Mouse (Mus musculus) forebrain, embryonic 14.5 days (tissue): ENCODE results near the gene Ccdc13. TPM values are rescaled to one million over a fixed set of nuclear protein-coding genes. Genes with fewer than 3 reads are reported as not detected.

ENCODE experiments used
- ATAC-seq: fragments of 200-750 bp; cut with Nextera tagmentation; 2 replicates; pipeline ENCODE4 v1.8.0; 2017; ENCODE audit warnings: mild to moderate bottlenecking, moderate library complexity
- DNase-seq: peaks from one replicate; pipeline ENCODE4 v3.0.0-alpha.2; 2015; ENCODE audit warnings: low spot score
- H3K27ac ChIP-seq: fragments of 300-500 bp; sonication (generic); 2 replicates; pipeline ENCODE4 v1.5.1; 2014; ENCODE audit warnings: low read depth, mild to moderate bottlenecking, control low read depth, low read length, moderate library complexity
- H3K27me3 ChIP-seq: fragments of 300-500 bp; sonication (generic); replicated peaks from 2 replicates; pipeline ENCODE4 v1.6.1; 2014; ENCODE audit warnings: low read length, control low read depth, mixed read lengths; ENCODE audit not compliant: control insufficient read depth, insufficient read depth
- H3K36me3 ChIP-seq: fragments of 300-500 bp; sonication (generic); 2 replicates; pipeline ENCODE4 v1.6.1; 2014; ENCODE audit warnings: low read length, control low read depth; ENCODE audit not compliant: control insufficient read depth, insufficient read depth
- H3K4me1 ChIP-seq: fragments of 300-500 bp; sonication (generic); 2 replicates; pipeline ENCODE4 v1.6.1; 2014; ENCODE audit warnings: antibody characterized with exemption, low read length, control low read depth; ENCODE audit not compliant: control insufficient read depth, insufficient read depth
- H3K4me2 ChIP-seq: fragments of 300-500 bp; sonication (generic); 2 replicates; pipeline ENCODE4 v1.6.1; 2014; ENCODE audit warnings: mild to moderate bottlenecking, control low read depth, low read length
- H3K4me3 ChIP-seq: fragments of 300-500 bp; sonication (generic); 2 replicates; pipeline ENCODE4 v1.5.1; 2014; ENCODE audit warnings: low read depth, low read length, control low read depth
- H3K9ac ChIP-seq: fragments of 300-500 bp; sonication (generic); 2 replicates; pipeline ENCODE4 v1.6.1; 2014; ENCODE audit warnings: mild to moderate bottlenecking, low read length, control low read depth, moderate library complexity
- H3K9me3 ChIP-seq: fragments of 300-500 bp; sonication (generic); replicated peaks from 2 replicates; pipeline ENCODE4 v1.6.1; 2016; ENCODE audit warnings: low read length, control low read depth, mixed read lengths; ENCODE audit not compliant: control insufficient read depth
- WGBS: fragments of 180-500 bp; shearing (Covaris S2); extraction: QIAGEN DNeasy Blood & Tissue Kit; methylation state at CpG from one replicate; pipeline ENCODE4 v1.1.7; 2014; 5-methylcytosine and 5-hydroxymethylcytosine counted together
- polyA plus RNA-seq: library from polyadenylated mRNA; unstranded; fragments of >200 nt; fragmentation: Nextera tagmentation; extraction: Ambion mirVana; gene quantifications from 2 replicates; pipeline ENCODE4 v1.2.1, GENCODE M21; 2014

Ccdc13 gene
- 2.7 and 3.0 TPM in 2 replicates for polyA plus RNA-seq

GRCm38 (mm10) chr9:121838829-121839621, at the start of gene Ccdc13:
Ccdc13 (minus strand) TSS chr9:121839461.
- WGBS: 3% methylated on average over 61 of the region's 61 CpGs
- peak within 1 kb of the TSS; percentile 42 for H3K4me3 ChIP-seq
- DNase-seq (peak; percentile 92), ATAC-seq (peak; percentile 96)
- H3K4me1 ChIP-seq: peaks cover 3% of the 10 kb centered on the region; the same call in 1 of the 2 replicates
- H3K27me3 ChIP-seq: no peaks in the 10 kb centered on the region
- H3K36me3 ChIP-seq: no peaks in the 10 kb centered on the region
- H3K9ac ChIP-seq: peak within 1 kb of the TSS; percentile 54
- no peaks in the 10 kb centered on the region for H3K9me3 ChIP-seq
- peak within 1 kb of the TSS; percentile 60 for H3K4me2 ChIP-seq
- no peak within 1 kb of the TSS for H3K27ac ChIP-seq

- H3K9me3 ChIP-seq: no peaks in the 10 kb centered on the region
- no peak overlapping the region for H3K27ac ChIP-seq
- 80% methylated on average over 7 of the region's 7 CpGs for WGBS
- H3K36me3 ChIP-seq: no peaks in the 10 kb centered on the region
- H3K4me2 ChIP-seq: no peak overlapping the region
- ATAC-seq (no peak), DNase-seq (no peak)
- no peak overlapping the region for H3K4me3 ChIP-seq
- no peaks in the 10 kb centered on the region for H3K27me3 ChIP-seq
- H3K9ac ChIP-seq: no peak overlapping the region
- H3K4me1 ChIP-seq: no peaks in the 10 kb centered on the region
Observed at GRCm38 (mm10) chr9:121882015-121882457, 42.8 kb upstream of the Ccdc13 start.

DNA sequence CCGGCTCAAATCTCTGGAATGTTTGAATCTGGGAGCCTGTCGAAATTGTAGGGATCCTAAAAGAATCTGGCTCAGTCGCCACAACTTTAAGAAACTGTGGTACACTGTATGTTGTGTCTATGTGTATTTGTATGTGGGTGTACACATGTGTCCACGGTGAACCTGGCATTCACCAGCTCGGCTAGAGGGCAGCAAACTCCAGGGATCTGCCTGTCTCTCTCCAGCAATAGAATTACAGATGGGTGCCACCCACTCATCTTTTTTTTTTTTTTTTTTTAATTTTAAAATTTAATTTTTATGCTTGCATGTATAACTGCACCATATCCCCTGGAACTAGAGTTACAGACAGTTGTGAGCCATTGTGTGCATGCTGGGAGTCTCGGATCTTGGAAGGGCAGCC, 42.0 kb upstream of the Ccdc13 start:
- DNase-seq: no peak
- H3K27ac ChIP-seq: no peak overlapping the region
- 0 out of 2 replicates have a peak overlapping the region, but pooled peaks have one; percentile 24 for H3K4me2 ChIP-seq
- no peaks in the 10 kb centered on the region for H3K9me3 ChIP-seq
- no peak overlapping the region for H3K4me3 ChIP-seq
- H3K4me1 ChIP-seq: no peaks in the 10 kb centered on the region
- WGBS: 81% methylated on average over 6 of the region's 6 CpGs
- H3K27me3 ChIP-seq: no peaks in the 10 kb centered on the region
- no peak overlapping the region for H3K9ac ChIP-seq
- no peaks in the 10 kb centered on the region for H3K36me3 ChIP-seq
- ATAC-seq: no peak

- Histone ChIP-seq H3K36me3 (no peaks in the 10 kb centered on the region), H3K4me2 (peak overlapping the region; percentile 24; the same call in 1 of the 2 replicates), H3K27me3 (no peaks in the 10 kb centered on the region), H3K4me3 (no peak overlapping the region), H3K9ac (no peak overlapping the region), H3K27ac (no peak overlapping the region), H3K9me3 (no peaks in the 10 kb centered on the region), H3K4me1 (no peaks in the 10 kb centered on the region)
- no peak for ATAC-seq
- peak; percentile 74 for DNase-seq
- 33% methylated on average over 14 of the region's 14 CpGs for WGBS
Observed at GRCm38 (mm10) chr9:121880840-121881239, 41.6 kb upstream of the Ccdc13 start.

DNA sequence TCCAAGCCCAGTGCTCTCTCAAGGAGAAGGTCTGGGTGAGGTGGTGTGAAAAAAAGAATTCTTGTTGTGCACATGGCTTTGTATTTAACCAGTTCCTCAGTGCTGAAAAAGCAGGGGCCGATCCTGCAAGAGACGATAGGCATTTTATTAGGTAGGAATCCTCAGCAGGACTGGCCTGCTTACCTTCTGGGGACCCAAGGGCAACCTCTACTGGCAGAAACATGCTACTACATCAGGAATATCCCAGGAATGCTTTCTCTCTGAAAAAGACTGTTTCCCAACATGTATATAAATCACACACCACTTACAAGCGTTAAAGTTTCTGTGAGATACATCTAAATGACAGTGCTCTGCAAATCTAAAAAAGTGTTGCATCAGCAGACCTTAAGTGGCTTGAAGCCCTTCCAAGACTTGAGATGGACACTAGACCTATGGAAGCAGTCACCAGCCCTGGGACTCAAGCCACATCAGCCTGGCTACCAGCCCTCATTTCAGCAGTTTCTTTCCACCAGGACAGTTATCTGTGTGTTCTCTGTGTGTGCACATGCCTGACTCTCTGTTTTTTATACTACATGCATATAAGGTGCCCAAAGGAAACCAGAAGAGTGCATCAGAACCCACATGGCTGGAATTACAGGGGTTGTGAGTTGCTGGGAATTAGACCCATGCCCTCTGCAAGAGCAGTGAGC, 37.9 kb upstream of the Ccdc13 start:
- Histone ChIP-seq H3K9ac (no peak overlapping the region), H3K4me3 (no peak overlapping the region), H3K36me3 (no peaks in the 10 kb centered on the region), H3K27ac (no peak overlapping the region), H3K4me2 (no peak overlapping the region), H3K4me1 (no peaks in the 10 kb centered on the region), H3K27me3 (no peaks in the 10 kb centered on the region), H3K9me3 (no peaks in the 10 kb centered on the region)
- 16% methylated on average over 3 of the region's 3 CpGs for WGBS
- DNase-seq: peak; percentile 78
- no peak for ATAC-seq

DNA sequence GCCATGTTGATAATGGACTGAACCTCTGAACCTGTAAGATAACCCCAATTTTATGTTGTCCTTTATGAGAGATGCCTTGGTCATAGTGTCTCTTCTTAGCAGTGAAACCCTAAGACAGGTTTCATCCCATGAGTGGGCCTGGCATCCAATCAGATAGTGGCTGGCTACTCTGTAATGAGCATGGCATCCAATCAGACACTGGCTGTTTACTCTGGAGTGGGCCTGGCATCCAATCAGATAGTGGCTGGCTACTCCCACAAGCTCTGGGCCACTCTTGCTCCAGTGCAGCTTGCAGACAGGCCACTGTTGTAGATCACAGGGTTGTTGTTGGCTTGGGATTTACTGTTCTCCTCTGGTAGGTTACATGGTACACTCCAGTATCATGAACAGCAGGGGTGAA, 34.3 kb upstream of the Ccdc13 start:
- H3K4me3 ChIP-seq: no peak overlapping the region
- no peaks in the 10 kb centered on the region for H3K36me3 ChIP-seq
- H3K27me3 ChIP-seq: no peaks in the 10 kb centered on the region
- no peaks in the 10 kb centered on the region for H3K9me3 ChIP-seq
- ATAC-seq (no peak), DNase-seq (no peak)
- H3K4me1 ChIP-seq: no peaks in the 10 kb centered on the region
- H3K4me2 ChIP-seq: no peak overlapping the region
- no peak overlapping the region for H3K9ac ChIP-seq
- H3K27ac ChIP-seq: no peak overlapping the region

DNA sequence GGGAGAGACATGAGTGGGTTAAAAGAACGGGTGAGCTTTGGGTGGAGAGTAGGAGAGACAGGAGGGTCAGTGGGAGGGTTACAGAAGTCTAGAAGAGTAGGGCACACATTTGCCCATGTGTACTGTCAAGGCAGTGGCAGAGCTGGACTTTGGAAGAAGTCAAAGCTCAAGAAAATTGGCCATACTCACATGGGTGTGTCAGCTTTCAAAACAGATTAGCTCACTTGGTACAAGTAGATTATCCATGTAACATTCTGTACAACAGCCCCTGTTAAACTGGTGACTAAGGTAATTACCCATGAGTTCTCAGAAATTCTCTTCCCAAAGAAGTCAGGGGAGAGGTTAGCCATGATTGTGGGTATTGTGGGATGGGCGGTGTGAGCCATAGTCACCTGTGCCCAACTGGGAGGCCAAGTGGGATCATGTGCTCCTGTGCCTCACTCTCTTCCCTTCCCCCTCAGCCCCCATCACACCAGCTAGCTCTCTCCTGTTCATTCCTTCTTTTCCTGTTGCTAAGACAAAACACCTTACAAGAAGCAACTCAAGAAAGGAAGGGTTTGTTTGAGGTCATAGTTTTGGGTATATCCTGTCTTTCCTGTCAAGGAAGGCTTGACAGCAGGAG, 32.9 kb upstream of the Ccdc13 start:
- WGBS: 83% methylated on average over 2 of the region's 2 CpGs
- H3K36me3 ChIP-seq: no peaks in the 10 kb centered on the region
- H3K9me3 ChIP-seq: no peaks in the 10 kb centered on the region
- DNase-seq (no peak), ATAC-seq (no peak)
- H3K27ac ChIP-seq: no peak overlapping the region
- no peak overlapping the region for H3K4me3 ChIP-seq
- H3K27me3 ChIP-seq: no peaks in the 10 kb centered on the region
- H3K4me2 ChIP-seq: no peak overlapping the region
- H3K9ac ChIP-seq: no peak overlapping the region
- no peaks in the 10 kb centered on the region for H3K4me1 ChIP-seq

GRCm38 (mm10) chr9:121869973-121870515, 30.8 kb upstream of the Ccdc13 start:
- Histone ChIP-seq H3K4me2 (no peak overlapping the region), H3K4me1 (0 out of 2 replicates have a peak, but pooled peaks cover 2% of the 10 kb centered on the region), H3K9me3 (no peaks in the 10 kb centered on the region), H3K27ac (no peak overlapping the region), H3K36me3 (no peaks in the 10 kb centered on the region), H3K9ac (no peak overlapping the region), H3K27me3 (no peaks in the 10 kb centered on the region), H3K4me3 (no peak overlapping the region)
- ATAC-seq (no peak), DNase-seq (peak; percentile 44)
- WGBS: 48% methylated on average over 4 of the region's 4 CpGs
